14 mouse cellular contexts compared by ENCODE assay signal in the genomic region with DNA sequence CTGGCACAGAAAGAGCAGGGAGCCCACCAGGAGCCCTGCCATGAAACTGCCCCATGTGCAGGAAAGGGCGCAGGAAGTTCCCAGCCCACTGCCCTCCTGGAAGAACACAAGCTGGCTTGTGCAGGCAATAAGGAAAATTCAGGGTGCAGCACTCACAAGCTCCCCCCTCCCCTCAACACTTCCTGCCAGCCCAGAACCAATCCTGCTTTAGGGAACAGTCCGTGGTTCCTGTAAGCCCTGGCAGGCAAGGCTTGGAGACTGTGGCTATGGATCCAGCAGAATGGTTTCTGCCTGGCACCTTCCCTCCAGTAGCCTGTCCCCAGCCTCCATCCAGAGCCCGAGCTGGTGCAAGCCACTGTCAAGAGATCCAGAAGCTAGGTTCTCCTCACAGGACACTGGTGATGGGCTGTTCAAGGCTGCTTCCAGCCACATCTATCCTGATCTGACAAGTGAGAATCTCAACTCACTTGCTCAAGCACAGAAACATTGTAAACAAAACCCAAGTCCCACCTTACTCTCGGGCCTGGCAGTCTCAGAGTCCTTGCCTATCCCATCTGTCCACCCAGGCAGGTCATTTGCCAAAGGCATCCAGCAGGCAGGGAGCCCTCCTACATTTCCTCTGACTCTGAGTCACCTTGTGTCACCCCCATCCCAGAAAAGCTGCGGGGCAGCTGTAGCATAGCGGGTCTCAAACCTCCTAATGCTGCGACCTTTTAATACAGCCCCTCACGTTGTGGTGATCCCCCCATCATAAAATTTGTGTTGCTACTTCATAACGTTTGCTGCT. TPM values are rescaled to one million over a fixed set of nuclear protein-coding genes. Genes with fewer than 3 reads are reported as not detected.
A peak's percentile ranks its signal among the peaks of the same experiment; 100 is the strongest.
DNase-seq lines count a peak whose midpoint lies in the region; ATAC-seq lines count a peak whose summit lies in the region.
"Had no signal": no experiment of that assay in that cellular context is flagged by ENCODE, and none has a peak within 500 bp of the region (broad histone marks: within the 10 kb centered on the region; RNA-seq: fewer than 3 reads in every experiment).

No protein-coding gene starts in this region.

- no peak for DNase-seq in kidney, postnatal 36 days
- no peak for DNase-seq in embryonic facial prominence, embryonic 11.5 days (ENCODE audit: low spot score)
- DNase-seq in limb, embryonic 10.5 days (ENCODE audit: low spot score) = no peak
- DNase-seq in gastrocnemius, postnatal 14 days = no peak
- DNase-seq in thymus, postnatal 0 days (ENCODE audit: low spot score) = no peak
- DNase-seq: adrenal gland, postnatal 25 days; heart, postnatal 10 days; kidney, adult 18-20 months; spleen, adult 18-20 months had no signal

- no peaks in the 10 kb centered on the region for H3K27me3 ChIP-seq in kidney, embryonic 16.5 days (ENCODE audit: insufficient read depth, low read length)
- H3K27me3 ChIP-seq in embryonic facial prominence, embryonic 11.5 days (ENCODE audit: control insufficient read depth, insufficient read depth, low read length) = no peaks in the 10 kb centered on the region
- no peaks in the 10 kb centered on the region for H3K27me3 ChIP-seq in embryonic facial prominence, embryonic 15.5 days
- H3K27me3 ChIP-seq in limb, embryonic 10.5 days (ENCODE audit: low read depth, poor library complexity, severe bottlenecking) = no peaks in the 10 kb centered on the region
- H3K27me3 ChIP-seq: midbrain, embryonic 12.5 days had no signal

- H3K9ac ChIP-seq in kidney, embryonic 16.5 days (replicated peaks; ENCODE audit: low read length) = peak overlapping the region; percentile 35
- H3K9ac ChIP-seq in embryonic facial prominence, embryonic 11.5 days (replicated peaks; ENCODE audit: low read length) = peak overlapping the region; percentile 22; the same call in 1 of the 2 replicates
- no peak overlapping the region for H3K9ac ChIP-seq in embryonic facial prominence, embryonic 15.5 days
- H3K9ac ChIP-seq: midbrain, embryonic 12.5 days had no signal

- no peak overlapping the region for H3K27ac ChIP-seq in kidney, embryonic 16.5 days (ENCODE audit: low read length)
- no peak overlapping the region for H3K27ac ChIP-seq in embryonic facial prominence, embryonic 11.5 days (replicated peaks; ENCODE audit: low read depth, low read length)
- peak overlapping the region; percentile 71 for H3K27ac ChIP-seq in embryonic facial prominence, embryonic 15.5 days (replicated peaks)
- H3K27ac ChIP-seq in limb, embryonic 10.5 days = peak overlapping the region; percentile 66; the same call in 1 of the 2 replicates
- H3K27ac ChIP-seq: midbrain, embryonic 12.5 days had no signal

- peaks cover 9% of the 10 kb centered on the region; the same call in 1 of the 2 replicates for H3K36me3 ChIP-seq in kidney, embryonic 16.5 days (ENCODE audit: insufficient read depth, low read length)
- H3K36me3 ChIP-seq in embryonic facial prominence, embryonic 11.5 days (replicated peaks; ENCODE audit: control insufficient read depth, insufficient read depth, low read depth, low read length) = no peaks in the 10 kb centered on the region
- H3K36me3 ChIP-seq in embryonic facial prominence, embryonic 15.5 days = peaks cover 7% of the 10 kb centered on the region; the same call in 1 of the 2 replicates
- peaks cover 6% of the 10 kb centered on the region; the same call in 1 of the 2 replicates for H3K36me3 ChIP-seq in limb, embryonic 10.5 days

- no peak for ATAC-seq in kidney, embryonic 16.5 days (ENCODE audit: low FRiP score, low TSS enrichment)
- ATAC-seq in embryonic facial prominence, embryonic 11.5 days (replicated peaks; ENCODE audit: insufficient number of reproducible peaks, low FRiP score, low TSS enrichment, low read depth) = no peak
- ATAC-seq in embryonic facial prominence, embryonic 15.5 days (ENCODE audit: insufficient number of reproducible peaks, low FRiP score, low TSS enrichment, low read depth) = no peak
- ATAC-seq: lung, postnatal 0 days had no signal

- no peak overlapping the region for H3K4me2 ChIP-seq in kidney, embryonic 16.5 days (replicated peaks; ENCODE audit: low read depth, low read length)
- no peak overlapping the region for H3K4me2 ChIP-seq in embryonic facial prominence, embryonic 11.5 days (ENCODE audit: low read depth, low read length)
- H3K4me2 ChIP-seq in embryonic facial prominence, embryonic 15.5 days (replicated peaks) = no peak overlapping the region
- H3K4me2 ChIP-seq: midbrain, embryonic 12.5 days had no signal

- peaks cover 45% of the 10 kb centered on the region for H3K4me1 ChIP-seq in kidney, embryonic 16.5 days (ENCODE audit: insufficient read depth, low read length)
- H3K4me1 ChIP-seq in embryonic facial prominence, embryonic 11.5 days (ENCODE audit: control insufficient read depth, insufficient read depth, low read length) = peaks cover 5% of the 10 kb centered on the region
- peaks cover 42% of the 10 kb centered on the region for H3K4me1 ChIP-seq in embryonic facial prominence, embryonic 15.5 days
- H3K4me1 ChIP-seq in limb, embryonic 10.5 days = peaks cover 40% of the 10 kb centered on the region

- WGBS in kidney, embryonic 16.5 days = 69% methylated on average over 9 of the region's 9 CpGs
- 67% methylated on average over 9 of the region's 9 CpGs for WGBS in embryonic facial prominence, embryonic 11.5 days
- 68% methylated on average over 9 of the region's 9 CpGs for WGBS in embryonic facial prominence, embryonic 15.5 days
- 77% methylated on average over 9 of the region's 9 CpGs for WGBS in limb, embryonic 10.5 days

- intact Hi-C loops in gastrocnemius, postnatal 14 days (cut with DNase I; ENCODE audit: low total_unique reads) = no loop called here

- H3K4me3 ChIP-seq in kidney, embryonic 16.5 days (ENCODE audit: low read length) = no peak overlapping the region
- H3K4me3 ChIP-seq in embryonic facial prominence, embryonic 11.5 days (ENCODE audit: low read depth, low read length) = no peak overlapping the region
- H3K4me3 ChIP-seq in embryonic facial prominence, embryonic 15.5 days (replicated peaks) = no peak overlapping the region
- H3K4me3 ChIP-seq in limb, embryonic 10.5 days = no peak overlapping the region
- H3K4me3 ChIP-seq: midbrain, embryonic 12.5 days had no signal

- peaks cover 6% of the 10 kb centered on the region; the same call in 1 of the 2 replicates for H3K9me3 ChIP-seq in kidney, embryonic 16.5 days (ENCODE audit: low read length)
- no peaks in the 10 kb centered on the region for H3K9me3 ChIP-seq in embryonic facial prominence, embryonic 11.5 days (replicated peaks; ENCODE audit: control insufficient read depth, low read length)
- no peaks in the 10 kb centered on the region for H3K9me3 ChIP-seq in embryonic facial prominence, embryonic 15.5 days (replicated peaks)
- H3K9me3 ChIP-seq in limb, embryonic 10.5 days (replicated peaks) = no peaks in the 10 kb centered on the region; the same call in 1 of the 2 replicates
- H3K9me3 ChIP-seq: midbrain, embryonic 12.5 days had no signal

RNA-seq across cellular contexts. Expression of a gene that starts 47.7 kb away (rescaled TPM):
- 5.4 and 13.7 TPM in 2 replicates for polyA plus RNA-seq in kidney, embryonic 16.5 days (2015; fragmentation: Nextera tagmentation; extraction: Ambion mirVana)
- 6.2 and 6.5 TPM in 2 replicates for polyA plus RNA-seq in embryonic facial prominence, embryonic 11.5 days (2014; fragmentation: Nextera tagmentation; extraction: Ambion mirVana)
- 8.4 and 8.8 TPM in 2 replicates for polyA plus RNA-seq in embryonic facial prominence, embryonic 15.5 days (2015; fragmentation: Nextera tagmentation; extraction: Ambion mirVana)
- 0.15 and 0.23 TPM in 2 replicates for polyA plus RNA-seq in limb, embryonic 10.5 days (2016; fragmentation: Nextera tagmentation; extraction: Ambion mirVana)
- not detected for total RNA-seq in gastrocnemius, postnatal 14 days (2021)
- polyA plus RNA-seq in thymus, postnatal 0 days (2015; fragmentation: Nextera tagmentation; extraction: Ambion mirVana) = 13.2 and 25.2 TPM in 2 replicates
- total RNA-seq: heart, postnatal 10 days; liver, adult 2 months had no signal
- polyA plus RNA-seq: liver, adult 2 months had no signal

Comparison
In these comparisons a context has a peak if more than half of its experiments do, and no peak if none do; other contexts are left out.
1. H3K27ac ChIP-seq: peak in embryonic facial prominence, embryonic 15.5 days (single experiment) and limb, embryonic 10.5 days (single experiment); none in kidney, embryonic 16.5 days (single experiment) and embryonic facial prominence, embryonic 11.5 days (single experiment).